Mouse (Mus musculus) heart, adult 2 months (tissue): Measurements from ENCODE around the gene Rpl35a. TPM values are rescaled to one million over a fixed set of nuclear protein-coding genes. Genes with fewer than 3 reads are reported as not detected.

Source experiments
- DNase-seq, 2 experiments: peaks; one replicate each; pipeline ENCODE4 v3.0.0; 2021
- H3K27ac ChIP-seq: fragments of 200-600 bp; 2 replicates; pipeline ENCODE4 v1.8.1; 2022
- H3K27me3 ChIP-seq: fragments of 200-500 bp; 2 replicates; pipeline ENCODE4 v1.6.1; 2012; ENCODE audit warnings: mild to moderate bottlenecking, low read length, inconsistent platforms, mixed read lengths; ENCODE audit not compliant: control insufficient read depth, insufficient read depth
- H3K36me3 ChIP-seq: fragments of 200-500 bp; 2 replicates; pipeline ENCODE4 v1.6.1; 2012; ENCODE audit warnings: low read length, inconsistent platforms; ENCODE audit not compliant: control insufficient read depth, insufficient read depth
- H3K4me1 ChIP-seq: fragments of 200-500 bp; 2 replicates; pipeline ENCODE4 v1.6.1; 2011; ENCODE audit warnings: low read length; ENCODE audit not compliant: control insufficient read depth, insufficient read depth
- H3K4me3 ChIP-seq: fragments of 200-600 bp; 2 replicates; pipeline ENCODE4 v1.8.1; 2022
- H3K79me2 ChIP-seq: fragments of 200-500 bp; replicated peaks from 2 replicates; pipeline ENCODE4 v1.6.1; 2012; ENCODE audit warnings: mild to moderate bottlenecking, inconsistent platforms, low read length, moderate library complexity, mixed read lengths; ENCODE audit not compliant: control insufficient read depth, insufficient read depth
- H3K9ac ChIP-seq: fragments of 200-500 bp; 2 replicates; pipeline ENCODE4 v1.6.1; 2012; ENCODE audit warnings: low read depth, mild to moderate bottlenecking, control low read depth, inconsistent platforms, low read length, mixed read lengths
- CTCF ChIP-seq: fragments of 200-600 bp; IDR thresholded peaks from 2 replicates; pipeline ENCODE4 v1.8.1; 2022; ENCODE audit warnings: antibody characterized with exemption, mild to moderate bottlenecking, moderate library complexity
- EP300 ChIP-seq: fragments of 200-500 bp; IDR thresholded peaks from 2 replicates; pipeline ENCODE4 v1.6.1; 2011; ENCODE audit warnings: low read depth, low read length, control low read depth; ENCODE audit not compliant: insufficient read depth
- POLR2A ChIP-seq: fragments of 200-500 bp; IDR thresholded peaks from 2 replicates; pipeline ENCODE4 v1.6.1; 2011; ENCODE audit warnings: mild to moderate bottlenecking, low read depth, low read length, control low read depth; ENCODE audit not compliant: insufficient read depth
- WGBS: fragments of 180-500 bp; shearing (Covaris S2); methylation state at CpG from one replicate; pipeline ENCODE4 v1.1.7; 2018; 5-methylcytosine and 5-hydroxymethylcytosine counted together
- intact Hi-C: fragments of 180-260 bp; cut with DNase I; formaldehyde crosslinking; loops from one replicate; pipeline ENCODE4 v1.15.1; 2025
- microRNA-seq, 2 experiments: library from miRNA; unstranded; fragments of <30 nt; microRNA quantifications; one replicate each; pipeline ENCODE4 v1.2.0; 2021
- polyA plus RNA-seq: library from polyadenylated mRNA; depleted of rRNA; stranded (reverse); fragments of >200 nt; gene quantifications from 2 replicates; pipeline ENCODE4 v1.2.3, GENCODE M21; 2012; rRNA removed
- total RNA-seq, 2 experiments: library from RNA; stranded (reverse); gene quantifications; 2 replicates each; pipeline ENCODE4 v1.2.3; 2021

Gene Rpl35a
- total and polyA plus RNA-seq, 3 experiments, result 167 to 319 (median 298) TPM

DNA sequence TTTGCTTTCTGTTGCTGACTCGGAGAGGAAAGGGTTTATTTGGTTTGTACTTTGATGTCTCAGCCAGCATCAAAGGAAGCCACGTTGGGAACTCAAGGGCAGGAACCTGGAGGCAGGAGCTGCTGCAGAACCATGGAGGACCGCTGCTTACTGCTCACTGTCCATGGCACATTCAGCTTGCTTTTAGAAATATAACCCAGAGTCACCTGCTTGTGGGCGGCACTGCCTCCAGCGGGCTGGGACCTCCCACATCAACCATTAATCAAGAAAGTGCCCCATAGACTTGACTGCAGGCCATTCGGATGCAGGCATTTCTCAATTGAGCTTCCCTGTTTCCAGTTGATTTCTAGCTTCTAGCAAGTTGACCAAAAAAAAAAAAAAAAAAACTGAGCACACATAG lies 19.8 kb downstream of the Rpl35a start:
- no peak for DNase-seq
- Histone ChIP-seq H3K4me3 (no peak overlapping the region), H3K4me1 (no peaks in the 10 kb centered on the region), H3K27me3 (no peaks in the 10 kb centered on the region), H3K79me2 (no peaks in the 10 kb centered on the region), H3K36me3 (no peaks in the 10 kb centered on the region), H3K27ac (no peak overlapping the region), H3K9ac (no peak overlapping the region)
- 77% methylated on average over 6 of the region's 6 CpGs for WGBS
- intact Hi-C loops, result no loop called here
- TF ChIP-seq CTCF (no peak), EP300 (no peak), POLR2A (no peak)

DNA sequence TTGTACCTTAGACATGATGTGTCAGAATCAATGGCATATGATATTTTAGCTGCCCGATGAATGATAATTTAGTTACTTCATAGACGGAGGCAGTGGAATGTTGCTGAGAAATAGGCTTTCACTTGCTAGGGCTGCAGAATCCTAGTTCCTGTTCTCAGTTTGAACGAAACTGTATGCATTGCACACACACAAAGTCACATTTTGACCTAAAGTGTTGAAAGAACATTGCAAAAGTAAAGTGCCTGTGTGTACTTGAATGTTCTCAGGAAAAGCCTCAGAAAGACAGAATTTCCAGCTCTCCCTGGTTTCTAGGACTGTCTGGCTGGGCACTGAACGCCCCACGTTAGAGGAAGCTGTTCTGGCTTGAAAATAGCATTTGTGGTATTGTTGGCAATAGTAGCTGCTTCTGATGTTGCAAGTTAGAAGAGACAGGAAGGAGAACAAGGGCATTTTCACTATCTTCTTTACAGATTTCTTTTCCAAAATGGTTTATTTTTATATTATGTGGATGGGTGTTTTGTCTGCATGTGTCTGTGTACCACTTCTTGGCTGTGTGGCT lies 20.9 kb downstream of the Rpl35a start:
- no peak overlapping the region for H3K27ac ChIP-seq
- intact Hi-C loops, result no loop called here
- H3K4me1 ChIP-seq, result no peaks in the 10 kb centered on the region
- H3K9ac ChIP-seq, result no peak overlapping the region
- no peaks in the 10 kb centered on the region for H3K27me3 ChIP-seq
- DNase-seq, result no peak
- 78% methylated on average over 5 of the region's 5 CpGs for WGBS
- TF ChIP-seq CTCF (no peak), EP300 (no peak), POLR2A (no peak)
- no peaks in the 10 kb centered on the region for H3K79me2 ChIP-seq
- no peaks in the 10 kb centered on the region for H3K36me3 ChIP-seq
- no peak overlapping the region for H3K4me3 ChIP-seq

DNA sequence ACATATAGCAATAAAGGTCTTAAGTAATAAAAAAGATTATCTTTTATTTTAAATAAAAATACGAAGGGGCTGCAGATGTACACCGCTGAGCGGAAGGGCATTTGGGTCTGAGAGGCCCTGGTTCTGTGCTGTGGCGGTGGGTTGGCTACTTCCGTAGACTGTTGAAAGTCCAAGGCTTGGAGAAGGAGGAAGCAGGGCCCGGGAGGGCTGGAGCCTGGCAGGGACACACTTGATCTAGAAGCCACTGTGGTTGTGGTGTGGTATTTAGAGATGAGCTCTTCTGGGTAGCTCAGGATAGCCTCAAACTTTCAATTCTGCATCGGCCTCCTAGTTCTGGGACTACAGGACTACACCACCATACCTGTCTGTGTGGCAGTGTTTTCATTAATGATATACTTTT lies 23.8 kb downstream of the Rpl35a start:
- Histone ChIP-seq H3K4me3 (no peak overlapping the region), H3K27ac (no peak overlapping the region), H3K4me1 (no peaks in the 10 kb centered on the region), H3K27me3 (no peaks in the 10 kb centered on the region), H3K79me2 (no peaks in the 10 kb centered on the region), H3K36me3 (no peaks in the 10 kb centered on the region), H3K9ac (no peak overlapping the region)
- TF ChIP-seq POLR2A (no peak), EP300 (no peak), CTCF (no peak)
- intact Hi-C loops, result no loop called here
- WGBS, result 91% methylated on average over 7 of the region's 7 CpGs
- DNase-seq, result no peak

DNA sequence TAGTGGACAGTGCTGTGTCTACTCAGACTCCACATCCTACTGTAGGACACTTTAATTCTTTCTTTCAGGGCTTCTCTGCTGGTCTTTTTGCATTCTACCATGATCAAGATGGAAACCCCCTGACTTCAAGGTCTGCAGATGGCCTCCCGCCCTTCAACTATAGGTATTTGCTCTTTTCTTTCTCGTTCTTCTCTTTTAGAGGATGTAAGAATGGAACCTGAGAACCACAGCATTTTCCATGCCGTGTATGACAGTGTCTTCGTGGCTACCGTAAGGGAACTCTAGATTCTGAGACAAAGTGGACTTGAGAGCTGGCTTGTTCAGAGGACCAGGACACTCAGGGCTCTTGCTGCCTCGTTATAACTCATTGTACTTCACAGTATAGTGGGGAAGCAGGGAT lies 26.7 kb downstream of the Rpl35a start:
- H3K9ac ChIP-seq, result no peak overlapping the region
- H3K36me3 ChIP-seq, result no peaks in the 10 kb centered on the region
- no peaks in the 10 kb centered on the region for H3K27me3 ChIP-seq
- 90% methylated on average over 6 of the region's 6 CpGs for WGBS
- no peaks in the 10 kb centered on the region for H3K4me1 ChIP-seq
- no peak for DNase-seq
- intact Hi-C loops, result no loop called here
- no peaks in the 10 kb centered on the region for H3K79me2 ChIP-seq
- TF ChIP-seq CTCF, result no peak
- TF ChIP-seq EP300, result no peak
- no peak for TF ChIP-seq POLR2A
- H3K27ac ChIP-seq, result no peak overlapping the region
- no peak overlapping the region for H3K4me3 ChIP-seq

GRCm38 (mm10) chr16:33083996-33084395 lies 27.7 kb downstream of the Rpl35a start:
- Histone ChIP-seq H3K79me2 (no peaks in the 10 kb centered on the region), H3K4me1 (no peaks in the 10 kb centered on the region), H3K27ac (no peak overlapping the region), H3K36me3 (no peaks in the 10 kb centered on the region), H3K9ac (no peak overlapping the region), H3K4me3 (no peak overlapping the region), H3K27me3 (no peaks in the 10 kb centered on the region)
- intact Hi-C loops, result no loop called here
- no peak for DNase-seq
- WGBS, result 83% methylated on average over 2 of the region's 2 CpGs
- no peak for TF ChIP-seq EP300
- TF ChIP-seq POLR2A, result no peak
- TF ChIP-seq CTCF, result no peak

DNA sequence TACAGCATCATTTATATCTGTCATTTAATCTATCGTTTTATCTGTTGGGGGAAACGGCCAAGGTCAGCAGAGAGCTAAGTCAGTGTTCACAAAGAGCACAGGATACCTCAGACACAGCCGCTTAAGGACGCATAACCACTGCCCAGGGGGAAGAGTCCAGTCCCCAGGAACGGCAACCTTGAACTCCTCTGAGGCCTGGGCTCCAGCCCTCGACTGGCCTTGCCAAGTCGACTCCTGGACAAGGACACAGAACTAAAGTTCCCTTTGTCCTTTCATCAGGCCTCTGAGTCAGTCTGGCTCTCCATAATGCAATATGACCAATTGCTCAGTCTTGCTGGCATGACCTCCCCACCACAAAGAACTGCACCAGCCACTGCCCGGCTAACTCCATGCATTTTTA lies 29.4 kb downstream of the Rpl35a start:
- no peak overlapping the region for H3K27ac ChIP-seq
- 65% methylated on average over 8 of the region's 8 CpGs for whole genome bisulfite sequencing
- H3K36me3 ChIP-seq, result no peaks in the 10 kb centered on the region

More for the DNA sequence above, 29.4 kb downstream of the Rpl35a start:
- H3K9ac ChIP-seq, result no peak overlapping the region
- no peak overlapping the region for H3K4me3 ChIP-seq
- H3K4me1 ChIP-seq, result no peaks in the 10 kb centered on the region
- no peaks in the 10 kb centered on the region for H3K27me3 ChIP-seq
- TF ChIP-seq CTCF, result no peak
- no peak for TF ChIP-seq EP300
- no peak for TF ChIP-seq POLR2A
- H3K79me2 ChIP-seq, result no peaks in the 10 kb centered on the region
- no peak for DNase-seq
- intact Hi-C loops, result no loop called here

Small RNA genes lying within 50 kb of the gene (microRNA-seq; reads per million reads assigned to microRNA genes)
- gene Gm22231 (0 reads per million in 2 experiments), gene Mir1947 (5.8 to 10.1 reads per million in 2 experiments)

Other genes with a start within 250 kb of the Rpl35a start
- gene Smbd1, start 246.0 kb upstream of the Rpl35a start, total RNA-seq, result not detected
- not detected in 2 replicates for gene Smbd1, start 246.0 kb upstream of the Rpl35a start, polyA plus RNA-seq
- 100 to 1,000 TPM; 101 to 108 TPM for gene Fyttd1, start 179.0 kb upstream of the Rpl35a start, total RNA-seq
- gene Fyttd1, start 179.0 kb upstream of the Rpl35a start, polyA plus RNA-seq, result 13.4 and 22.5 TPM in 2 replicates
- 10 to 100 TPM; 27.6 to 30.0 TPM for gene Rubcn, start 178.7 kb upstream of the Rpl35a start, total RNA-seq
- 44.1 and 59.3 TPM in 2 replicates for gene Rubcn, start 178.7 kb upstream of the Rpl35a start, polyA plus RNA-seq
- gene Lrch3, start 142.4 kb upstream of the Rpl35a start, total RNA-seq, result 10 to 100 TPM; 20.3 to 22.6 TPM
- 13.8 and 25.5 TPM in 2 replicates for gene Lrch3, start 142.4 kb upstream of the Rpl35a start, polyA plus RNA-seq
- under 1 TPM; 0.57 to 0.84 TPM for gene Iqcg, start 235 bp upstream of the Rpl35a start, total RNA-seq
- gene Iqcg, start 235 bp upstream of the Rpl35a start, polyA plus RNA-seq, result 0.09 and 0.25 TPM in 2 replicates
- 1 to 10 TPM; 1.9 to 2.0 TPM for gene Lmln, start 6.1 kb downstream of the Rpl35a start, total RNA-seq
- gene Lmln, start 6.1 kb downstream of the Rpl35a start, polyA plus RNA-seq, result 1.1 and 1.8 TPM in 2 replicates
- gene Osbpl11, start 128.6 kb downstream of the Rpl35a start, total RNA-seq, result 10 to 100 TPM; 17.0 to 18.4 TPM
- 8.9 and 12.0 TPM in 2 replicates for gene Osbpl11, start 128.6 kb downstream of the Rpl35a start, polyA plus RNA-seq
- gene Snx4, start 195.0 kb downstream of the Rpl35a start, total RNA-seq, result 10 to 100 TPM; 21.5 to 21.7 TPM
- gene Snx4, start 195.0 kb downstream of the Rpl35a start, polyA plus RNA-seq, result 11.7 and 16.6 TPM in 2 replicates